Mouse (Mus musculus) adrenal gland, postnatal 4 days (tissue): ENCODE results near the gene Tasp1. TPM values are rescaled to one million over a fixed set of nuclear protein-coding genes. Genes with fewer than 3 reads are reported as not detected.

ENCODE experiments used
- DNase-seq, 2 experiments: peaks; one replicate each; pipeline ENCODE4 v3.0.0; 2021 to 2022; ENCODE audit warnings: low spot score in 2 of 2, mixed read lengths in 2 of 2
- total RNA-seq, 2 experiments: library from RNA; stranded (reverse); gene quantifications; 2 replicates each; pipeline ENCODE4 v1.2.3; 2021

The Tasp1 gene
- total RNA-seq, 2 experiments from 2014 or later: 14.3 to 15.7 TPM

DNA sequence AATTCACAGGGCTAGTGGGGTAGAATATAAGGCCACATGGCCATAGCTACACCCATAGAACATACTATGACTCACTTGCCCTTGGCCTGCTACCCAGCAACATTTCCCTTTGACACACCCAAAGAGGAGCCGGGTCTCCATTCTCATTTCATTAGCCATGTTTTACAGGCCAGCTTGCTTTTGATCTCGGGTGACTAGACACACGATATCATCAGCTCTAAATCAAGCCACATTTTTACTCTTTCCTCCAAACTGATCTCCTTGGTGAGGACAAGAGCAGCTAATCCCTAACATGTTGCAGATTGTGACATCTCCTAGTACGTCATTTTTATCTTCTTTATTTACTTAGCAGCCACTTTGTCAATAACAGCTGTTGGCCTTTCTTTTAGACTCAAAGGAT lies 277.9 kb downstream of the Tasp1 start:
- no peak for DNase-seq

DNA sequence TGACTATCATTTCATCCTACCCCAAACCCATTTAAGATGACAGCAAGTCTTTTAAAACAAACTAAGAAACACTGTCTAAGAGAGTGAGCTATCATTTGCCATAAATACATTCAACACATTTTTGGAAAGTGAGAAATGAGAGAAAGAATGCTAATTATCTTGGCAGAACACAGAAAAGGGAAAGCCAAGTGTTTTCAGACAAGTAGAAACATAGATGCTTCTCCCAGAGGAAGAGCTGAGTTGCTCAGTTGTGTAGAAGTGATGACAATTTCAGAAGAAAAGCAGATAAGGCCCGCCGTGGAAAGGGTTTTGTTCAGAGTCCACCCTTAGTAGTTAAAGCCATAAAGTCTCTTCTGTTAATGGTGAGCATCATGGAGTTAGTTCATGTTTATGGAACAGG lies 281.7 kb downstream of the Tasp1 start:
- DNase-seq: no peak

DNA sequence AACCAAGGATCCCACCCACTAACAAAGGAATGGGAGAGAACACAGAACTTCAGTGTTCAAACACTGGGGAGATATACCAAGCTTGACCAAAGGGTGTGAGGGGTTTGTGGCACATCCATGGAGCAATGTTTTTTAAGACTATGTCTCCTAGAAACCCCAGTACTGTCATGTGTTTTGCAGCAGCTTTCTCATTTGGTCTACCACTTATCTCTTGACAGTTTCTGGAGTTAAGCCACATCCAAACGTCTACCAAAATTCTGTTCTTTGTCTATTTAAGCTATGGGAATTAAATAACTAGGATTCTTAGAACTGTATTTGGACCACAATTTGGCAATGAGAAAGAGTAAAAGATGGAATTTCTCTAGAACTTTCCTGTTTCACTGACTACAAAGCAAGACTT lies 282.1 kb downstream of the Tasp1 start:
- DNase-seq: no peak

Other genes starting within 250 kb of the Tasp1 start
- not detected for gene Gm17374, start 85.2 kb upstream of the Tasp1 start, total RNA-seq
- gene Esf1, start 103.8 kb upstream of the Tasp1 start, total RNA-seq: 10 to 100 TPM; 26.7 to 27.4 TPM
- 10 to 100 TPM; 18.1 to 19.5 TPM for gene Ndufaf5, start 103.8 kb upstream of the Tasp1 start, total RNA-seq